Mouse (Mus musculus) embryonic facial prominence, embryonic 13.5 days (tissue): ENCODE data around the gene Cux2. TPM values are rescaled to one million over a fixed set of nuclear protein-coding genes. Genes with fewer than 3 reads are reported as not detected.

ENCODE experiments used
- ATAC-seq: fragments of 200-750 bp; cut with Nextera tagmentation; 2 replicates; pipeline ENCODE4 v1.8.0; 2017; ENCODE audit warnings: low read depth; ENCODE audit not compliant: insufficient number of reproducible peaks, insufficient read depth, low FRiP score, low TSS enrichment
- H3K27ac ChIP-seq: fragments of 300-500 bp; sonication (generic); 2 replicates; pipeline ENCODE4 v1.5.1; 2015; ENCODE audit warnings: moderate library complexity, mild to moderate bottlenecking, inconsistent platforms
- H3K27me3 ChIP-seq: fragments of 300-500 bp; sonication (generic); 2 replicates; pipeline ENCODE4 v1.6.1; 2015; ENCODE audit warnings: mild to moderate bottlenecking, inconsistent platforms
- H3K36me3 ChIP-seq: fragments of 300-500 bp; sonication (generic); 2 replicates; pipeline ENCODE4 v1.6.1; 2015; ENCODE audit warnings: mild to moderate bottlenecking, inconsistent platforms
- H3K4me1 ChIP-seq: fragments of 300-500 bp; sonication (generic); 2 replicates; pipeline ENCODE4 v1.6.1; 2015; ENCODE audit warnings: inconsistent platforms
- H3K4me2 ChIP-seq: fragments of 300-500 bp; sonication (generic); 2 replicates; pipeline ENCODE4 v1.6.1; 2015; ENCODE audit warnings: moderate library complexity, mild to moderate bottlenecking, inconsistent platforms
- H3K4me3 ChIP-seq: fragments of 300-500 bp; sonication (generic); 2 replicates; pipeline ENCODE4 v1.5.1; 2015; ENCODE audit warnings: mild to moderate bottlenecking, inconsistent platforms
- H3K9ac ChIP-seq: fragments of 300-500 bp; sonication (generic); 2 replicates; pipeline ENCODE4 v1.6.1; 2015; ENCODE audit warnings: mild to moderate bottlenecking, inconsistent platforms
- H3K9me3 ChIP-seq: fragments of 300-500 bp; sonication (generic); 2 replicates; pipeline ENCODE4 v1.6.1; 2016; ENCODE audit warnings: inconsistent platforms
- WGBS: fragments of 180-500 bp; shearing (Covaris S2); methylation state at CpG from one replicate; pipeline ENCODE4 v1.1.7; 2015; ENCODE audit warnings: mixed read lengths; 5-methylcytosine and 5-hydroxymethylcytosine counted together
- polyA plus RNA-seq: library from polyadenylated mRNA; unstranded; fragments of >200 nt; fragmentation: Nextera tagmentation; extraction: Ambion mirVana; gene quantifications from 2 replicates; pipeline ENCODE4 v1.2.1, GENCODE M21; 2015

Cux2 gene
- polyA plus RNA-seq, 1 experiment from 2014 or later, result 4.0 TPM

GRCm38 (mm10) chr5:122059060-122060017 is 9.4 kb upstream of the Cux2 start:
- 25% methylated on average over 39 of the region's 39 CpGs for WGBS
- no peaks in the 10 kb centered on the region for H3K36me3 ChIP-seq
- no peak for ATAC-seq
- no peak overlapping the region for H3K27ac ChIP-seq
- peak overlapping the region; percentile 27 for H3K4me3 ChIP-seq
- H3K9ac ChIP-seq, result peak overlapping the region; percentile 55; the same call in 1 of the 2 replicates
- peaks cover 8% of the 10 kb centered on the region; the same call in 1 of the 2 replicates for H3K27me3 ChIP-seq
- peak overlapping the region; percentile 64 for H3K4me2 ChIP-seq
- H3K4me1 ChIP-seq, result peaks cover 23% of the 10 kb centered on the region
- H3K9me3 ChIP-seq, result 0 out of 2 replicates have a peak, but pooled peaks cover 2% of the 10 kb centered on the region

GRCm38 (mm10) chr5:122057622-122058021 is 7.7 kb upstream of the Cux2 start:
- H3K36me3 ChIP-seq, result no peaks in the 10 kb centered on the region
- H3K4me1 ChIP-seq, result peaks cover 30% of the 10 kb centered on the region
- H3K27me3 ChIP-seq, result peaks cover 23% of the 10 kb centered on the region
- H3K9ac ChIP-seq, result no peak overlapping the region
- H3K4me3 ChIP-seq, result no peak overlapping the region
- H3K9me3 ChIP-seq, result 0 out of 2 replicates have a peak, but pooled peaks cover 2% of the 10 kb centered on the region
- no peak overlapping the region for H3K27ac ChIP-seq
- no peak overlapping the region for H3K4me2 ChIP-seq
- ATAC-seq, result no peak
- WGBS, result 66% methylated on average over 6 of the region's 6 CpGs

GRCm38 (mm10) chr5:122056557-122056956 is 6.7 kb upstream of the Cux2 start:
- 73% methylated on average over 8 of the region's 8 CpGs for WGBS
- Histone ChIP-seq H3K9ac (no peak overlapping the region), H3K9me3 (0 out of 2 replicates have a peak, but pooled peaks cover 2% of the 10 kb centered on the region), H3K27ac (no peak overlapping the region), H3K4me2 (no peak overlapping the region), H3K36me3 (no peaks in the 10 kb centered on the region), H3K4me1 (peaks cover 26% of the 10 kb centered on the region), H3K4me3 (no peak overlapping the region), H3K27me3 (peaks cover 24% of the 10 kb centered on the region)
- ATAC-seq, result no peak

- 0 out of 2 replicates have a peak, but pooled peaks cover 2% of the 10 kb centered on the region for H3K9me3 ChIP-seq
- H3K4me3 ChIP-seq, result peak overlapping the region; percentile 17; the same call in 1 of the 2 replicates
- peak overlapping the region; percentile 49 for H3K4me2 ChIP-seq
- no peak overlapping the region for H3K27ac ChIP-seq
- H3K27me3 ChIP-seq, result peaks cover 39% of the 10 kb centered on the region
- peaks cover 28% of the 10 kb centered on the region for H3K4me1 ChIP-seq
- H3K36me3 ChIP-seq, result no peaks in the 10 kb centered on the region
- WGBS, result 40% methylated on average over 13 of the region's 13 CpGs
- no peak overlapping the region for H3K9ac ChIP-seq
- ATAC-seq, result no peak
Observed at GRCm38 (mm10) chr5:122054130-122054843, 4.4 kb upstream of the Cux2 start.

GRCm38 (mm10) chr5:122053587-122053986 is 3.7 kb upstream of the Cux2 start:
- Histone ChIP-seq H3K4me3 (no peak overlapping the region), H3K27ac (no peak overlapping the region), H3K4me1 (peaks cover 31% of the 10 kb centered on the region), H3K9ac (no peak overlapping the region), H3K27me3 (peaks cover 46% of the 10 kb centered on the region), H3K9me3 (0 out of 2 replicates have a peak, but pooled peaks cover 2% of the 10 kb centered on the region), H3K4me2 (no peak overlapping the region), H3K36me3 (no peaks in the 10 kb centered on the region)
- ATAC-seq, result no peak
- 13% methylated on average over 15 of the region's 15 CpGs for WGBS

- peaks cover 73% of the 10 kb centered on the region for H3K27me3 ChIP-seq
- H3K4me1 ChIP-seq, result peaks cover 53% of the 10 kb centered on the region
Observed at GRCm38 (mm10) chr5:122050832-122051105, 867 bp upstream of the Cux2 start.

GRCm38 (mm10) chr5:122049664-122050016 is 262 bp downstream of the Cux2 start:
- Histone ChIP-seq H3K4me3 (peak overlapping the region; percentile 74), H3K4me2 (peak overlapping the region; percentile 74), H3K9me3 (no peaks in the 10 kb centered on the region), H3K27ac (peak overlapping the region; percentile 72; the same call in 1 of the 2 replicates), H3K27me3 (peaks cover 77% of the 10 kb centered on the region), H3K9ac (peak overlapping the region; percentile 78), H3K36me3 (no peaks in the 10 kb centered on the region), H3K4me1 (peaks cover 54% of the 10 kb centered on the region)
- no peak for ATAC-seq
- WGBS, result 0% methylated on average over 43 of the region's 43 CpGs

More at GRCm38 (mm10) chr5:122050832-122051105, 867 bp upstream of the Cux2 start:
- Histone ChIP-seq H3K27ac (no peak overlapping the region), H3K4me3 (peak overlapping the region; percentile 74), H3K9me3 (no peaks in the 10 kb centered on the region), H3K36me3 (no peaks in the 10 kb centered on the region), H3K4me2 (peak overlapping the region; percentile 74), H3K9ac (peak overlapping the region; percentile 78; the same call in 1 of the 2 replicates)
- no peak for ATAC-seq
- 3% methylated on average over 8 of the region's 8 CpGs for WGBS

GRCm38 (mm10) chr5:122048686-122049663 is 927 bp downstream of the Cux2 start:
- Histone ChIP-seq H3K4me2 (peak overlapping the region; percentile 74), H3K27ac (no peak overlapping the region), H3K4me3 (peak overlapping the region; percentile 74), H3K9me3 (no peaks in the 10 kb centered on the region), H3K36me3 (no peaks in the 10 kb centered on the region), H3K4me1 (peaks cover 49% of the 10 kb centered on the region), H3K27me3 (peaks cover 70% of the 10 kb centered on the region), H3K9ac (peak overlapping the region; percentile 78)
- WGBS, result under 1% methylated on average over 52 of the region's 52 CpGs
- ATAC-seq, result no peak

GRCm38 (mm10) chr5:122048252-122048651 is 1.6 kb downstream of the Cux2 start:
- no peak overlapping the region for H3K27ac ChIP-seq
- WGBS, result 3% methylated on average over 20 of the region's 20 CpGs
- no peak for ATAC-seq
- peak overlapping the region; percentile 74 for H3K4me2 ChIP-seq
- H3K9ac ChIP-seq, result no peak overlapping the region
- H3K36me3 ChIP-seq, result no peaks in the 10 kb centered on the region
- peak overlapping the region; percentile 74 for H3K4me3 ChIP-seq
- peaks cover 63% of the 10 kb centered on the region for H3K27me3 ChIP-seq
- H3K4me1 ChIP-seq, result peaks cover 42% of the 10 kb centered on the region
- no peaks in the 10 kb centered on the region for H3K9me3 ChIP-seq

GRCm38 (mm10) chr5:122047791-122048190 is 2.1 kb downstream of the Cux2 start:
- Histone ChIP-seq H3K4me2 (peak overlapping the region; percentile 74), H3K9me3 (no peaks in the 10 kb centered on the region), H3K27me3 (peaks cover 60% of the 10 kb centered on the region), H3K4me1 (peaks cover 42% of the 10 kb centered on the region), H3K9ac (no peak overlapping the region), H3K36me3 (no peaks in the 10 kb centered on the region), H3K4me3 (peak overlapping the region; percentile 74), H3K27ac (no peak overlapping the region)
- ATAC-seq, result no peak
- 36% methylated on average over 5 of the region's 5 CpGs for WGBS

- Histone ChIP-seq H3K4me3 (no peak overlapping the region), H3K4me1 (peaks cover 25% of the 10 kb centered on the region), H3K27me3 (peaks cover 32% of the 10 kb centered on the region), H3K27ac (no peak overlapping the region), H3K9me3 (no peaks in the 10 kb centered on the region), H3K36me3 (no peaks in the 10 kb centered on the region), H3K4me2 (no peak overlapping the region), H3K9ac (no peak overlapping the region)
- ATAC-seq, result no peak
- WGBS, result 87% methylated on average over 11 of the region's 11 CpGs
Observed at GRCm38 (mm10) chr5:122043567-122043966, 6.3 kb downstream of the Cux2 start.
